Mouse (Mus musculus): ENCODE measurements around the gene Hectd2. TPM values are rescaled to one million over a fixed set of nuclear protein-coding genes. Genes with fewer than 3 reads are reported as not detected.

Gene Hectd2
- 2.2 and 2.9 TPM in 2 replicates for polyA plus RNA-seq (2015; fragmentation: Nextera tagmentation; extraction: Ambion mirVana)

GRCm38 (mm10) chr19:36554046-36554784 lies at the start of gene Hectd2:
Gene Hectd2 (plus strand): TSS chr19:36554639.
- Histone ChIP-seq H3K27ac (peak within 1 kb of the TSS; percentile 42), H3K4me3 (replicated peaks) (peak within 1 kb of the TSS; percentile 67), H3K27me3 (peaks cover 26% of the 10 kb centered on the region), H3K36me3 (no peaks in the 10 kb centered on the region), H3K4me2 (peak within 1 kb of the TSS; percentile 98), H3K9ac (peak within 1 kb of the TSS; percentile 69), H3K9me3 (replicated peaks) (no peaks in the 10 kb centered on the region), H3K4me1 (0 out of 2 replicates have a peak, but pooled peaks cover 10% of the 10 kb centered on the region)
- WGBS: under 1% methylated on average over 53 of the region's 92 CpGs
- ATAC-seq (replicated peaks; ENCODE audit: low FRiP score): peak; percentile 94

DNA sequence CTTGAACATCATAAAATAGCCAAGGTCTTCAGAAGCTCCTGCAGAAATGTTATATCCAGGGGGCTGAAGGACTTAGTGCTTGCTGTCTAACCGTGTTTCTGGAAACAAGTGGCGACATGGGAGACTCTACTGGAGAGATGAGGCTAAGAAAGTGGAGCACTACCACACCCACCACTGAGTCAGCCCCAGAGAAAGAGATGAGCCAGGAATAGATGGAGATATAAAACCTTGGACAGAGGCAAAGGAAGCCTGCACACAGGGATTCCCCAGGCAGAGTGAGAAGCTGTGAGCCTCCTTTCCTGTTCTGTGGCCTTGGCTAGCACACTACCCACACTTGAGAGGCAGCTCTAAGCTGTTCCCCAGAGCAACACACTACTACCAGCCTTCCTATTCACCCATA lies 49.7 kb upstream of the Hectd2 start:
- no peaks in the 10 kb centered on the region for H3K9me3 ChIP-seq (replicated peaks)
- ATAC-seq (replicated peaks; ENCODE audit: low FRiP score): no peak
- no peak overlapping the region for H3K4me3 ChIP-seq (replicated peaks)
- H3K27ac ChIP-seq: no peak overlapping the region
- H3K27me3 ChIP-seq: no peaks in the 10 kb centered on the region
- H3K9ac ChIP-seq: no peak overlapping the region
- H3K4me2 ChIP-seq: no peak overlapping the region
- 85% methylated on average over 2 of the region's 2 CpGs for WGBS
- H3K36me3 ChIP-seq: no peaks in the 10 kb centered on the region
- no peaks in the 10 kb centered on the region for H3K4me1 ChIP-seq

DNA sequence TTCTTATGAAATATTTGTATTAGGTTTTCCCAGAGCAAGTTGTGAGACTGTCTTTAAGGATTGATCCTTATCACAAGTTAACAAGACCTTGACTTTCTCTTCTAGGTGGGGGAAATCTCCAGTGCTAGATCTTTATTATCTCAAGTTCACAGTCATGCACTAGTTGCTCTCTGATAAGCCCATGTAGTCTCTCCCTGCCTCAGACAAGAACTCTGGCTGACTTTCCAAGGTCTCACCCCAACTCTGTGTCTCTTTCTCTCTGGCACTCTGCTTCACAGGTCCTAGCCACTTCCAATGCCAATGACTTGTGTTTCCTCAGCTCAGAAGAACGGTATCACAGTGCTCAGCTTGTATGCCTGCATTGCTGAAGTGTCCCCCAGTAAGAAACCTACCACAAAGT lies 43.1 kb upstream of the Hectd2 start:
- ATAC-seq (replicated peaks; ENCODE audit: low FRiP score): no peak
- H3K4me3 ChIP-seq (replicated peaks): no peak overlapping the region
- H3K4me1 ChIP-seq: no peaks in the 10 kb centered on the region
- no peak overlapping the region for H3K9ac ChIP-seq
- no peak overlapping the region for H3K4me2 ChIP-seq
- no peak overlapping the region for H3K27ac ChIP-seq
- 83% methylated on average over 1 of the region's 1 CpGs for WGBS
- no peaks in the 10 kb centered on the region for H3K9me3 ChIP-seq (replicated peaks)
- H3K27me3 ChIP-seq: no peaks in the 10 kb centered on the region
- no peaks in the 10 kb centered on the region for H3K36me3 ChIP-seq

- Histone ChIP-seq H3K36me3 (no peaks in the 10 kb centered on the region), H3K27me3 (no peaks in the 10 kb centered on the region), H3K9me3 (replicated peaks) (no peaks in the 10 kb centered on the region), H3K4me2 (no peak overlapping the region), H3K9ac (no peak overlapping the region), H3K4me3 (replicated peaks) (no peak overlapping the region), H3K27ac (peak overlapping the region; percentile 69), H3K4me1 (peaks cover 8% of the 10 kb centered on the region)
- 39% methylated on average over 2 of the region's 2 CpGs for WGBS
- ATAC-seq (replicated peaks; ENCODE audit: low FRiP score): no peak; the same call in 1 of the 2 replicates
These were observed 36.0 kb upstream of the Hectd2 start for GRCm38 (mm10) chr19:36518461-36518860.

GRCm38 (mm10) chr19:36521568-36521967 lies 32.9 kb upstream of the Hectd2 start:
- Histone ChIP-seq H3K9me3 (replicated peaks) (no peaks in the 10 kb centered on the region), H3K4me3 (replicated peaks) (no peak overlapping the region), H3K27me3 (no peaks in the 10 kb centered on the region), H3K4me2 (no peak overlapping the region), H3K9ac (no peak overlapping the region), H3K27ac (no peak overlapping the region), H3K36me3 (no peaks in the 10 kb centered on the region), H3K4me1 (peaks cover 8% of the 10 kb centered on the region)
- WGBS: 91% methylated on average over 2 of the region's 2 CpGs
- no peak for ATAC-seq (replicated peaks; ENCODE audit: low FRiP score)

GRCm38 (mm10) chr19:36522558-36523195 lies 31.8 kb upstream of the Hectd2 start:
- H3K27me3 ChIP-seq: no peaks in the 10 kb centered on the region
- H3K4me3 ChIP-seq (replicated peaks): no peak overlapping the region
- ATAC-seq (replicated peaks; ENCODE audit: low FRiP score): no peak
- H3K4me2 ChIP-seq: no peak overlapping the region
- H3K27ac ChIP-seq: no peak overlapping the region
- 52% methylated on average over 3 of the region's 3 CpGs for WGBS
- H3K9me3 ChIP-seq (replicated peaks): no peaks in the 10 kb centered on the region
- no peak overlapping the region for H3K9ac ChIP-seq
- H3K4me1 ChIP-seq: peaks cover 8% of the 10 kb centered on the region
- H3K36me3 ChIP-seq: no peaks in the 10 kb centered on the region

DNA sequence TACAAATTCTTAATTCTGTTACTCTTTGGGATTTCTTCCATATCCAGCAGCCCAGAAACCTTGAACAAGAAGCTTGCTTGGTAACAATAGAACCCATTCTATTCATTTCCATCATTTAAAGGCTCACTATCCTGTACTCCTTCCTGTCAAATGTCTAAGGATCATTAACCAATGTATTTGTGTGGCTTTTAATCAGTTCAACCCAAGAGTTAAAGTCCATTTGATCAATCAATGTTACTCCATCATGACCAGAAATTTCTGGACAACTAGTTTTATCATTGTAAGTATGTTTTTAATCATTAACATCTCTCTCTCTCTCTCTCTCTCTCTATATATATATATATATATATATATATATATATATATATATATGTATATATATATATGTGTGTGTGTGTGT lies 29.4 kb upstream of the Hectd2 start:
- no peaks in the 10 kb centered on the region for H3K36me3 ChIP-seq
- no peak for ATAC-seq (replicated peaks; ENCODE audit: low FRiP score)
- H3K4me2 ChIP-seq: no peak overlapping the region
- no peaks in the 10 kb centered on the region for H3K27me3 ChIP-seq
- H3K9me3 ChIP-seq (replicated peaks): no peaks in the 10 kb centered on the region
- H3K4me3 ChIP-seq (replicated peaks): no peak overlapping the region
- H3K9ac ChIP-seq: no peak overlapping the region
- no peak overlapping the region for H3K27ac ChIP-seq
- H3K4me1 ChIP-seq: no peaks in the 10 kb centered on the region

DNA sequence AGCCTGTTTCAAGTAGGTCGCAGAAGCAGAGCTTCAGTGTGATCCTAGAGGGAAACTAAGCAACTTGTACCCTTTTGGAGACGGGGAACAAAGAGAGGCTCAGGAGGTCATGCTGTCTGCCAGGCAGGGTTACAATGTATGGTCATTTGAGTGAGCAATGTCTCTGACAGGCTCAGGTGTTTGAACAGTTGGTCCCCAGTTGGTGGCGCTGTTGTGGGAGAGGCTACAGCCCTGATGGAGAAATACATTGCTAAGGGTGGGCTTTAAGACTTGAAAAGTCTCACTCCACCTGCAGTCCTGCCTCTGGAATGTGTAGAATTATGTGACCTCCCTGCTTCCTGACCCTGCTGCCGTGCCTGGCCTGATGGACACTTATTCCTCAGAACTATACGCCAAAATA lies 21.4 kb upstream of the Hectd2 start:
- Histone ChIP-seq H3K4me3 (replicated peaks) (no peak overlapping the region), H3K4me1 (peaks cover 23% of the 10 kb centered on the region), H3K9me3 (replicated peaks) (no peaks in the 10 kb centered on the region), H3K9ac (no peak overlapping the region), H3K27me3 (peaks cover 7% of the 10 kb centered on the region; the same call in 1 of the 2 replicates), H3K36me3 (no peaks in the 10 kb centered on the region), H3K4me2 (no peak overlapping the region), H3K27ac (0 out of 2 replicates have a peak overlapping the region, but pooled peaks have one; percentile 13)
- 64% methylated on average over 5 of the region's 5 CpGs for WGBS
- ATAC-seq (replicated peaks; ENCODE audit: low FRiP score): no peak

GRCm38 (mm10) chr19:36534011-36534765 lies 20.3 kb upstream of the Hectd2 start:
- WGBS: 23% methylated on average over 17 of the region's 17 CpGs
- Histone ChIP-seq H3K4me3 (replicated peaks) (peak overlapping the region; percentile 26), H3K4me1 (peaks cover 24% of the 10 kb centered on the region), H3K9ac (no peak overlapping the region), H3K36me3 (no peaks in the 10 kb centered on the region), H3K4me2 (peak overlapping the region; percentile 55), H3K27me3 (peaks cover 7% of the 10 kb centered on the region; the same call in 1 of the 2 replicates), H3K27ac (peak overlapping the region; percentile 9; the same call in 1 of the 2 replicates), H3K9me3 (replicated peaks) (no peaks in the 10 kb centered on the region)
- ATAC-seq (replicated peaks; ENCODE audit: low FRiP score): peak; percentile 86

DNA sequence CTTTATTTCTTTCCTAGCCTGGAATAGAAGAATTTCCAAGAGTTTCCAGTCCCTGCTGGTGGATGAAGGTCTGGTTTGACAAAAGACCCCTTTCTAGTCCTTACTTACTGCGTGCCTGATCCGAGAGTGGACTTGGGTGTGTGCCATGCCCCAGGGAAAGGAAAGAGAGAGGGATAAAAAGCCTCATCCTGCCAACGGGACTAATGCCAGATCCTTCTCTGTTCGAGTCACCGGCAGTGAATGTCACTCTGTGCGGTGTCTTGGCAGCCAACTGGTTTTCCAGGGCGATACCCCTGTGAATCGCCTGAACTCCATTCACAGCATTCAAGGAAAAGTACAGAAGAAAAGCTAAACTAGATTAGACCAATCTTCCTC lies 19.7 kb upstream of the Hectd2 start:
- 32% methylated on average over 8 of the region's 8 CpGs for WGBS
- H3K27ac ChIP-seq: 0 out of 2 replicates have a peak overlapping the region, but pooled peaks have one; percentile 9

DNA sequence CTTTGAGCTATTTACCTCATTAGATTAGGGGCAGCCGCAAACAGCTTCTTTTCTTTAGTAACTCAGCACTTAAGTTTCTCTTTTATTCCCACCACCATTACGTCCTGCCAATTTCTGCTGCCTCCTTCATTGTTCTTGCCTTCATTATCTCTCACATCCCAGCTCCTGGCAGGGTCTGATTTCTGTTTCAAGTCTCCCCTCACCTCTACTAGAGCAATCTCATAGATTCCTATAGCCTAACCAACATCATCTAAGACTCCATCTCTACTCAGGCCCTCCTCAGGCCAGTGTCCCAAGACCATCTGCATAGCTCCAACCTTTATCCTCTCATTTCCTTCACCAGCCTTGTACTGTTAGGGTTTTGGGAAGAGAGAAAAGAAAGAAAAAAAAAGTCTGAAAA lies 19.3 kb upstream of the Hectd2 start:
- no peak overlapping the region for H3K4me3 ChIP-seq (replicated peaks)
- WGBS: 56% methylated on average over 2 of the region's 2 CpGs
- H3K36me3 ChIP-seq: no peaks in the 10 kb centered on the region
- peaks cover 24% of the 10 kb centered on the region for H3K4me1 ChIP-seq
- H3K4me2 ChIP-seq: 0 out of 2 replicates have a peak overlapping the region, but pooled peaks have one; percentile 55
- ATAC-seq (replicated peaks; ENCODE audit: low FRiP score): no peak
- H3K27me3 ChIP-seq: peaks cover 7% of the 10 kb centered on the region; the same call in 1 of the 2 replicates
- H3K9me3 ChIP-seq (replicated peaks): no peaks in the 10 kb centered on the region
- no peak overlapping the region for H3K9ac ChIP-seq
- 0 out of 2 replicates have a peak overlapping the region, but pooled peaks have one; percentile 9 for H3K27ac ChIP-seq

More for the DNA sequence above, 19.7 kb upstream of the Hectd2 start:
- Histone ChIP-seq H3K9ac (no peak overlapping the region), H3K4me1 (peaks cover 24% of the 10 kb centered on the region), H3K4me2 (peak overlapping the region; percentile 55), H3K9me3 (replicated peaks) (no peaks in the 10 kb centered on the region), H3K4me3 (replicated peaks) (peak overlapping the region; percentile 26), H3K36me3 (no peaks in the 10 kb centered on the region), H3K27me3 (peaks cover 7% of the 10 kb centered on the region; the same call in 1 of the 2 replicates)
- no peak for ATAC-seq (replicated peaks; ENCODE audit: low FRiP score)

GRCm38 (mm10) chr19:36535878-36536277 lies 18.6 kb upstream of the Hectd2 start:
- Histone ChIP-seq H3K27me3 (peaks cover 7% of the 10 kb centered on the region; the same call in 1 of the 2 replicates), H3K27ac (no peak overlapping the region), H3K9ac (no peak overlapping the region), H3K36me3 (no peaks in the 10 kb centered on the region), H3K4me1 (peaks cover 24% of the 10 kb centered on the region), H3K4me2 (no peak overlapping the region), H3K9me3 (replicated peaks) (no peaks in the 10 kb centered on the region), H3K4me3 (replicated peaks) (no peak overlapping the region)
- WGBS: 31% methylated on average over 6 of the region's 6 CpGs
- ATAC-seq (replicated peaks; ENCODE audit: low FRiP score): no peak

Data from kidney, embryonic 15.5 days (tissue).